Mouse (Mus musculus) heart, embryonic 15.5 days (tissue): ENCODE results near the gene Slc25a19. TPM values are rescaled to one million over a fixed set of nuclear protein-coding genes. Genes with fewer than 3 reads are reported as not detected.

Experiments
- ATAC-seq: fragments of 200-750 bp; cut with Nextera tagmentation; replicated peaks from 2 replicates; pipeline ENCODE4 v1.8.0; 2017; ENCODE audit warnings: low read depth, moderate TSS enrichment; ENCODE audit not compliant: insufficient number of reproducible peaks, insufficient read depth, low FRiP score
- H3K27ac ChIP-seq: fragments of 300-500 bp; sonication (generic); 2 replicates; pipeline ENCODE4 v1.5.1; 2015; ENCODE audit warnings: mild to moderate bottlenecking, inconsistent platforms
- H3K27me3 ChIP-seq: fragments of 300-500 bp; sonication (generic); 2 replicates; pipeline ENCODE4 v1.6.1; 2015; ENCODE audit warnings: inconsistent platforms
- H3K36me3 ChIP-seq: fragments of 300-500 bp; sonication (generic); 2 replicates; pipeline ENCODE4 v1.6.1; 2015; ENCODE audit warnings: mild to moderate bottlenecking, inconsistent platforms
- H3K4me1 ChIP-seq: fragments of 300-500 bp; sonication (generic); replicated peaks from 2 replicates; pipeline ENCODE4 v1.6.1; 2015; ENCODE audit warnings: inconsistent platforms
- H3K4me2 ChIP-seq: fragments of 300-500 bp; sonication (generic); 2 replicates; pipeline ENCODE4 v1.6.1; 2015; ENCODE audit warnings: inconsistent platforms, mild to moderate bottlenecking, moderate library complexity
- H3K4me3 ChIP-seq: fragments of 300-500 bp; sonication (generic); 2 replicates; pipeline ENCODE4 v1.5.1; 2015; ENCODE audit warnings: mild to moderate bottlenecking, inconsistent platforms
- H3K9ac ChIP-seq: fragments of 300-500 bp; sonication (generic); 2 replicates; pipeline ENCODE4 v1.6.1; 2015; ENCODE audit warnings: mild to moderate bottlenecking, inconsistent platforms
- H3K9me3 ChIP-seq: fragments of 300-500 bp; sonication (generic); replicated peaks from 2 replicates; pipeline ENCODE4 v1.6.1; 2016; ENCODE audit warnings: inconsistent platforms
- WGBS: fragments of 180-500 bp; shearing (Covaris S2); methylation state at CpG from one replicate; pipeline ENCODE4 v1.1.7; 2015; ENCODE audit warnings: mixed read lengths; 5-methylcytosine and 5-hydroxymethylcytosine counted together
- polyA plus RNA-seq: library from polyadenylated mRNA; unstranded; fragments of >200 nt; fragmentation: Nextera tagmentation; extraction: Ambion mirVana; gene quantifications from 2 replicates; pipeline ENCODE4 v1.2.1, GENCODE M21; 2015

Slc25a19 gene
- polyA plus RNA-seq, 1 experiment from 2014 or later, result 47.7 TPM

DNA sequence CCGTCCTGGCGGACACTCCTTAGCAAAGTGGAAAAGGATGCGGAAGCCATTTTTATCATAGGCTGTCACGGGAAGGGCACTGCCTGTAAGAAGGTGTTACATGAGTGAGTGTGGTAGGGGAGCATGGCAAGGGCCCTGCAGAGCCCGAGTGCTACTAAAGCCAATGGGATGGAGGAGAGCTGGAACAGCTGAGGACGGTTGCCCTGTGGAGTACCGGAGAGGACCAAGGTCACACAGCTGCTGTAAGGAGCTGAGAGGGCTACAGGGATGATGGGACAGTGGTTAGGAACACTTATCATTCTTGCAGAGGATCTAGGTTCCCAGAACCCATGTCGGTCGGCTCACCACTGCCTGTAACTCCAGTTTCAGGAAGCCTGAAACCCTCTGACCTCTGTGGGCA lies 41.7 kb downstream of the Slc25a19 start:
- 84% methylated on average over 9 of the region's 9 CpGs for WGBS
- H3K4me3 ChIP-seq, result no peak overlapping the region
- ATAC-seq, result no peak

DNA sequence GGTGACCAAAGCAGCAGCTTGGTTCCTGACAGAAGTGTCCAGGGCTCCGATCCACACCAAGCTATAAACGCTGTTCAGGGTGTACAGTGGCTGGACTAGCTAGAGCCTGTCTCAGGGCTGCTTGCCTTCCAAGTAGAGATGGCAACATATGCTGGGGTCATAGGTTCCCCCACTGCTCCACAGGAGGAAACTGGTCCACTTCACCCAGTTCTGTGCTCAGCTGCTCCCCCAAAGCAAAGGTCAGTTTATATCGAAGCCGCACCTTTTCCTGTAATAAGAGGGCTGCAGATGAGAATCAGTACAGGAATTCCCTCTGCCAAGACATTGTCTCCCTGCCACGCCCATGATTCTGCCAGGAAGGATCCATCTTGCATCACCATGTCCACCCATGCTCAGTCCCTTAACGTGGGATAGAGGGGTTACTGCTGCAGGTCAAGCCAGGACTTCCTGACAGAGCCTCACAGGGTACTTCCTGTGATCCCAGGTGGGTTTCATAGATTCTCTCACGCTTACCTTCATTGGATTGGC lies 42.5 kb downstream of the Slc25a19 start:
- H3K36me3 ChIP-seq, result peaks cover 93% of the 10 kb centered on the region
- no peaks in the 10 kb centered on the region for H3K4me1 ChIP-seq
- no peak for ATAC-seq
- H3K4me2 ChIP-seq, result no peak overlapping the region
- no peak overlapping the region for H3K9ac ChIP-seq
- 86% methylated on average over 7 of the region's 7 CpGs for WGBS
- H3K9me3 ChIP-seq, result no peaks in the 10 kb centered on the region
- H3K27me3 ChIP-seq, result no peaks in the 10 kb centered on the region
- H3K4me3 ChIP-seq, result no peak overlapping the region
- H3K27ac ChIP-seq, result no peak overlapping the region

More for the DNA sequence above, 41.7 kb downstream of the Slc25a19 start:
- H3K4me2 ChIP-seq, result no peak overlapping the region
- H3K9me3 ChIP-seq, result no peaks in the 10 kb centered on the region
- H3K36me3 ChIP-seq, result peaks cover 94% of the 10 kb centered on the region
- H3K9ac ChIP-seq, result no peak overlapping the region
- H3K27me3 ChIP-seq, result no peaks in the 10 kb centered on the region
- H3K27ac ChIP-seq, result no peak overlapping the region
- no peaks in the 10 kb centered on the region for H3K4me1 ChIP-seq

DNA sequence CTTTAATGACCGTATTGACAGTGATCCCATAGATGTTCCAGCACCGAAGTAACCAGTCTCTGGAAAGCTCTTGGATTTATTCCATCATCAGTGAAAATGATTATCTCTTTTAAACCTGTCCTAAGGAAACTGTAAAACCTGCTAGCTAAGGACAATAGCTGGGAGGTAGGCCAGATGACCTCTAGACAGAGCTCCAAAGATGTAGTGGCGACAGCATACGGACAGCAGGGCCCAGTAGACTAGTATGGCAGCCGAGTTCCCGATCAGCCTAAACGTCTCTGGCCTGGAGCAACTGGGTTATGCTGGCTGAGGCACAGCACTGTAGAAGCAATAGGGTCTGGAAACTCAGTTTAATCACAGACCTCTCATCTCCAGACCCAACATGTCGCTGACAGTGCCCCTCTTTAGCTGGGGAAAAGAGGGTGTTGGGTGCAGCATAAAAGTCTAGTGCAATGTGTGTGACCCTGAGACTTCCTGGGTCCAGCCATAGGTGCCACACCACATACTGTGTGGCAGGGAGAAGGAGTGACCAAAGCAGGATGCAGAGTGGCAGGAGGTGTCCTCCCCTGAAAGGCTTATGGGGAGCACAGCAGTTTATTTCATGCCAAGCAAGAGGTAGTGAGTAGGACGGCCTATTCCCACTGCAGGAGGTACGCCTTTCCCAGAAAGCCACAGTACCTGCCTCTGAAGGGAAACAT lies 43.6 kb downstream of the Slc25a19 start:
- Histone ChIP-seq H3K27ac (0 out of 2 replicates have a peak overlapping the region, but pooled peaks have one; percentile 1), H3K27me3 (no peaks in the 10 kb centered on the region), H3K4me3 (no peak overlapping the region), H3K4me2 (no peak overlapping the region), H3K36me3 (peaks cover 89% of the 10 kb centered on the region), H3K9me3 (no peaks in the 10 kb centered on the region), H3K9ac (no peak overlapping the region), H3K4me1 (no peaks in the 10 kb centered on the region)
- 84% methylated on average over 10 of the region's 10 CpGs for WGBS
- no peak for ATAC-seq

DNA sequence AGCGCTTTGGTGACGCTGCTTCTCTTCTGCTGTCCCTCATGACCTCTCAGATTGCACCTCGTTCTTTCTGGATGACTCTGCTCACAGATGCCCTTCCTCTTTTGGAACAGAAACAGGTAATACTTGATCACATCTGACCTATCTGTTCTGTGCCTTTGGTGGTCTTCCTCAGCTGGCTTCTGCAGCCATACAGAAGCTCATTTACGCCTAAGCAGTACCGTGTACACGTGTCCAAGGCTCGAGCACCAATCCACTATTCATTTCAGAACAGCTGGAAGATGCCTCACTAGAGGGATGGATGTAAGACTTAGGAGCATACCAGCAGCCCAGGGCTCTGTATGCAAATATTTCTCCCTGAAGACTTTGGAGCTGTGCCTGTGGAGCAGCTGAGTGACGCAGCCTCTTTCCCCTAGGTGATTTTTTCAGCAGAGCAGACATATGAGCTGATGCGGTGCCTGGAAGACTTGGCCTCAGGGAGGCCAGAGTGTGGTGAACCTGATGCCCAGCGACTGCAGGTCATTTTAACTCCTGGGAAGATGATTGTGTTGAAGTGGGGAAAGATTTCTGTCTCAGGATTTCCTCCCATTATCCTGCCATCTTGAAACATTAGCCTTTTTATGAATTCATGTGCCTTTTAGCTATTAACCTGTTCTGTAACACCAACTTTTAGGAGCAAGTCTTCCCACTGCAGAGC lies 45.0 kb downstream of the Slc25a19 start:
- Histone ChIP-seq H3K27ac (no peak overlapping the region), H3K4me2 (no peak overlapping the region), H3K9ac (no peak overlapping the region), H3K36me3 (peaks cover 92% of the 10 kb centered on the region), H3K27me3 (no peaks in the 10 kb centered on the region), H3K4me1 (no peaks in the 10 kb centered on the region), H3K9me3 (no peaks in the 10 kb centered on the region), H3K4me3 (no peak overlapping the region)
- 82% methylated on average over 10 of the region's 10 CpGs for WGBS
- ATAC-seq, result no peak

DNA sequence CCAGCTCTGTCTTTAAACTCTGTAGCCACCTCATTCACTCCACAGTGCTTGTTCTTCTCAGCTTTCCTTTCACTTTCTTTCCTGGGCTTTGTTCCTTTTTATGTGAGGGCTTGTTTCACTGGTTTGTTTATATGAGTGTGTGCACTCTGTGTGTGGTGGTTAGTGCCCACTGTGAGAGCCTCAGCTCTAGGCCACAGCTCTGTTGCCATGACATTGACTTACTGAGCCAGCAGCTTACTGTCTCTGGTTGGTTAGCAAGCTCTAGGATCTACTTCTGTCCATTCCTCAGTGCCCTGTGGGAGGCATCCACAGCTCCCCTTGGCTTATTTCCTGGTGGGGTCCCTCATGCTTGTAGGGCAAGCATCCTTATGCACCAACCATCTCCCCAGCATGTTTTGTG lies 49.0 kb downstream of the Slc25a19 start:
- Histone ChIP-seq H3K36me3 (peaks cover 61% of the 10 kb centered on the region), H3K4me3 (no peak overlapping the region), H3K4me2 (no peak overlapping the region), H3K9me3 (no peaks in the 10 kb centered on the region), H3K4me1 (no peaks in the 10 kb centered on the region), H3K27ac (no peak overlapping the region), H3K9ac (no peak overlapping the region), H3K27me3 (no peaks in the 10 kb centered on the region)
- ATAC-seq, result no peak

DNA sequence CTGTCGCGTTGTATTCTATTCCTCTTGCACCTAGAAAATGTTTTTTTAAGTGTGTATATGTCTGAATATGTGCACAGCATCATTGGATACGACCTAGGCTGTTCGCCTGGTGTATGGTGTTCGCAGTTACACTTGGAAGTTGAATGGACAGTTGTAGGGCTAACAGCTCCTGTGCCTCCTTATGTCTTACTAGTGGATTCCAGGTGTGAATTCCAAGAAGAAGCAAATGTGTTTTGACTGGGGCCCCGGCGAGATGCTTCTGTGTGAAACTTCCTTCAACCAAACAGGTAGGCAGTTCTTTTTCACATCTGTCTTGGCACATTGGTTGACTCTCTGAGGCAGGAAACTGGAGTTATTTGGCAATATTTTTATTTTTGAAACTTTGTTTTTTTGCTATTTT lies 63.1 kb downstream of the Slc25a19 start:
- Histone ChIP-seq H3K27ac (no peak overlapping the region), H3K9ac (peak overlapping the region; percentile 67), H3K36me3 (peaks cover 34% of the 10 kb centered on the region), H3K9me3 (no peaks in the 10 kb centered on the region), H3K4me3 (peak overlapping the region; percentile 78), H3K4me2 (peak overlapping the region; percentile 68), H3K4me1 (peaks cover 11% of the 10 kb centered on the region), H3K27me3 (no peaks in the 10 kb centered on the region)
- ATAC-seq, result no peak
- WGBS, result 13% methylated on average over 7 of the region's 7 CpGs

Other genes starting within 250 kb of the Slc25a19 start
- 6.3 and 11.1 TPM in 2 replicates for gene Cdr2l, start 246.4 kb downstream of the Slc25a19 start, polyA plus RNA-seq
- 163 and 167 TPM in 2 replicates for gene Mrpl58, start 224.5 kb downstream of the Slc25a19 start, polyA plus RNA-seq
- 1,570 and 2,168 TPM in 2 replicates for gene Atp5h, start 208.3 kb downstream of the Slc25a19 start, polyA plus RNA-seq
- gene Kctd2, start 208.2 kb downstream of the Slc25a19 start, polyA plus RNA-seq, result 11.5 and 14.7 TPM in 2 replicates
- gene Trim80, start 187.8 kb downstream of the Slc25a19 start, polyA plus RNA-seq, result 0.06 TPM in 1 of 2 replicates, not detected in the other
- 0.57 and 5.0 TPM in 2 replicates for gene Slc16a5, start 165.8 kb downstream of the Slc25a19 start, polyA plus RNA-seq
- 4.6 and 6.2 TPM in 2 replicates for gene Armc7, start 152.6 kb downstream of the Slc25a19 start, polyA plus RNA-seq
- gene Nt5c, start 136.4 kb downstream of the Slc25a19 start, polyA plus RNA-seq, result 49.6 and 62.1 TPM in 2 replicates
- 480 and 515 TPM in 2 replicates for gene Jpt1, start 113.9 kb downstream of the Slc25a19 start, polyA plus RNA-seq
- gene Sumo2, start 92.0 kb downstream of the Slc25a19 start, polyA plus RNA-seq, result 566 and 571 TPM in 2 replicates
- gene Nup85, start 63.9 kb downstream of the Slc25a19 start, polyA plus RNA-seq, result 80.8 and 105 TPM in 2 replicates
- gene Mrps7, start 24.4 kb downstream of the Slc25a19 start, polyA plus RNA-seq, result 76.2 and 80.1 TPM in 2 replicates
- gene Gga3, start 24.2 kb downstream of the Slc25a19 start, polyA plus RNA-seq, result 13.7 and 16.3 TPM in 2 replicates
- gene Mif4gd, start 15.3 kb downstream of the Slc25a19 start, polyA plus RNA-seq, result 30.2 and 34.5 TPM in 2 replicates
- 103 and 104 TPM in 2 replicates for gene Grb2, start 80.3 kb upstream of the Slc25a19 start, polyA plus RNA-seq
- 36.7 and 38.8 TPM in 2 replicates for gene Tmem94, start 137.1 kb upstream of the Slc25a19 start, polyA plus RNA-seq
- 18.0 and 22.5 TPM in 2 replicates for gene Caskin2, start 185.3 kb upstream of the Slc25a19 start, polyA plus RNA-seq
- gene Tsen54, start 186.4 kb upstream of the Slc25a19 start, polyA plus RNA-seq, result 20.1 and 26.4 TPM in 2 replicates
- 12.7 and 17.2 TPM in 2 replicates for gene Llgl2, start 195.8 kb upstream of the Slc25a19 start, polyA plus RNA-seq
- gene Myo15b, start 230.1 kb upstream of the Slc25a19 start, polyA plus RNA-seq, result 0.16 TPM in 2 replicates